Mouse (Mus musculus) megakaryocyte, embryonic 14.5 days (primary cell): Measurements from ENCODE around the gene Gm21887.
"Not testable (repeated sequence)": the region's sequence is repeated elsewhere in the genome, so short reads cannot be mapped to it uniquely, and the experiment has no call there.

Source experiments
- FLI1 ChIP-seq: IDR thresholded peaks from 2 replicates; pipeline ENCODE4 v1.6.1; 2012; ENCODE audit warnings: low read length, inconsistent platforms, mixed read lengths
- GATA1 ChIP-seq: IDR thresholded peaks from 3 replicates; pipeline ENCODE4 v1.6.1; 2012; ENCODE audit warnings: mixed read lengths, low read length, inconsistent platforms, borderline replicate concordance

- TF ChIP-seq GATA1, FLI1: not testable (repeated sequence)
These were observed 22.1 kb upstream of the Gm21887 start for GRCm38 (mm10) chrX:169987368-169987837.
